Mouse (Mus musculus): Measurements from ENCODE around the gene Hmgcs1. TPM values are rescaled to one million over a fixed set of nuclear protein-coding genes. Genes with fewer than 3 reads are reported as not detected.

Hmgcs1 gene
- polyA plus RNA-seq, 1 experiment from 2014 or later, result 383 TPM

Other genes with a start within 250 kb of the Hmgcs1 start
- 74.8 and 75.8 TPM in 2 replicates for gene 4833420G17Rik, start 227.6 kb upstream of the Hmgcs1 start, polyA plus RNA-seq (2016; fragmentation: Nextera tagmentation; extraction: Ambion mirVana)
- 2.1 and 2.4 TPM in 2 replicates for gene Tmem267, start 202.3 kb upstream of the Hmgcs1 start, polyA plus RNA-seq (2016; fragmentation: Nextera tagmentation; extraction: Ambion mirVana)
- gene 3110070M22Rik, start 202.0 kb upstream of the Hmgcs1 start, polyA plus RNA-seq (2016; fragmentation: Nextera tagmentation; extraction: Ambion mirVana), result 1.9 and 2.0 TPM in 2 replicates
- gene Ccl28, start 66.6 kb upstream of the Hmgcs1 start, polyA plus RNA-seq (2016; fragmentation: Nextera tagmentation; extraction: Ambion mirVana), result 0.07 and 0.09 TPM in 2 replicates
- 1.3 and 1.5 TPM in 2 replicates for gene Nim1k, start 65.5 kb downstream of the Hmgcs1 start, polyA plus RNA-seq (2016; fragmentation: Nextera tagmentation; extraction: Ambion mirVana)
- 35.0 and 39.8 TPM in 2 replicates for gene Zfp131, start 100.5 kb downstream of the Hmgcs1 start, polyA plus RNA-seq (2016; fragmentation: Nextera tagmentation; extraction: Ambion mirVana)
- not detected in 2 replicates for gene AF067063, start 139.8 kb downstream of the Hmgcs1 start, polyA plus RNA-seq (2016; fragmentation: Nextera tagmentation; extraction: Ambion mirVana)
- not detected in 2 replicates for gene D13Ertd608e, start 145.6 kb downstream of the Hmgcs1 start, polyA plus RNA-seq (2016; fragmentation: Nextera tagmentation; extraction: Ambion mirVana)
- not detected in 2 replicates for gene Tcstv1, start 204.4 kb downstream of the Hmgcs1 start, polyA plus RNA-seq (2016; fragmentation: Nextera tagmentation; extraction: Ambion mirVana)
- not detected in 2 replicates for gene Gm21761, start 238.9 kb downstream of the Hmgcs1 start, polyA plus RNA-seq (2016; fragmentation: Nextera tagmentation; extraction: Ambion mirVana)